In the genomic region with DNA sequence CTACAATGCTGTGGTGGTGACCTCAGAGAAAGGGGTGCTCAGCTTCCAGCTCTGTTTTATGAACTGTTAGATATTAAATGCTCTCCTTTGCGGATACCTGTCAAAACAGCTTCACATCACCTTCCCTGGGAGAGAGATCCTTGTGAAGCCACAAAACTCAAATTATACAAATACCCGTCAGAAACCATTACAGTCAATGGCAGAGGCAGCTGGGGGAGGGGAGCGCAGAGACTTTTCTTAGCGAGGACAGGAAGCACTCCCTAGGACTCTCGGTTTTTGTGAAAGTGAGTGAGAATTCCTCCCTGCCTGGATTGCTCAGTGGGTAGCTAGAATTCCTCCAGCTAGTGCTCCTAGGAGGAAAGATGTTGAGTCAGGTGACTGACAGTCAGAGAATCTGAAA, we compare ENCODE assay signal across 19 mouse cellular contexts.
DNase-seq lines count a peak whose midpoint lies in the region; ATAC-seq and TF ChIP-seq lines count a peak whose summit lies in the region.
"Had no signal": no experiment of that assay in that cellular context is flagged by ENCODE, and none has a peak within 500 bp of the region (broad histone marks: within the 10 kb centered on the region; RNA-seq: fewer than 3 reads in every experiment).

No protein-coding gene starts in this region.

- 27% methylated on average over 5 of the region's 5 CpGs for WGBS in midbrain, postnatal 0 days
- WGBS in midbrain, embryonic 11.5 days: 24% methylated on average over 5 of the region's 5 CpGs
- 13% methylated on average over 5 of the region's 5 CpGs for WGBS in embryonic facial prominence, embryonic 14.5 days
- 19% methylated on average over 5 of the region's 5 CpGs for WGBS in hindbrain, embryonic 12.5 days
- WGBS in heart, embryonic 10.5 days: 18% methylated on average over 5 of the region's 5 CpGs

- H3K27ac ChIP-seq in midbrain, postnatal 0 days (ENCODE audit: low read depth, low read length): no peak overlapping the region
- H3K27ac ChIP-seq in midbrain, embryonic 11.5 days (ENCODE audit: low read depth, low read length): no peak overlapping the region
- no peak overlapping the region for H3K27ac ChIP-seq in embryonic facial prominence, embryonic 14.5 days (replicated peaks; ENCODE audit: low read depth, low read length)
- H3K27ac ChIP-seq in hindbrain, embryonic 12.5 days: no peak overlapping the region
- no peak overlapping the region for H3K27ac ChIP-seq in heart, embryonic 10.5 days
- H3K27ac ChIP-seq: forebrain, embryonic 15.5 days; heart, adult 2 months; hindbrain, embryonic 15.5 days had no signal

- no peaks in the 10 kb centered on the region for H3K36me3 ChIP-seq in midbrain, postnatal 0 days (ENCODE audit: insufficient read depth, low read length)
- no peaks in the 10 kb centered on the region for H3K36me3 ChIP-seq in midbrain, embryonic 11.5 days (ENCODE audit: control insufficient read depth, insufficient read depth, low read length)
- H3K36me3 ChIP-seq in embryonic facial prominence, embryonic 14.5 days (ENCODE audit: control insufficient read depth, insufficient read depth, low read length): no peaks in the 10 kb centered on the region
- H3K36me3 ChIP-seq in hindbrain, embryonic 12.5 days: no peaks in the 10 kb centered on the region
- no peaks in the 10 kb centered on the region for H3K36me3 ChIP-seq in heart, embryonic 10.5 days
- H3K36me3 ChIP-seq: forebrain, embryonic 15.5 days; G1E; heart, embryonic 12.5 days; hindbrain, embryonic 10.5 days; hindbrain, embryonic 15.5 days had no signal

- no peak overlapping the region for H3K4me2 ChIP-seq in midbrain, postnatal 0 days (ENCODE audit: low read depth, low read length, poor library complexity, severe bottlenecking)
- H3K4me2 ChIP-seq in midbrain, embryonic 11.5 days: no peak overlapping the region
- no peak overlapping the region for H3K4me2 ChIP-seq in embryonic facial prominence, embryonic 14.5 days (ENCODE audit: low read depth, low read length)
- H3K4me2 ChIP-seq in hindbrain, embryonic 12.5 days (replicated peaks): no peak overlapping the region
- H3K4me2 ChIP-seq: forebrain, embryonic 15.5 days; heart, embryonic 12.5 days; hindbrain, embryonic 15.5 days had no signal

- peak; percentile 39 for DNase-seq in embryo, embryonic 11 days
- no peak for DNase-seq in embryo, embryonic 10.5 days (ENCODE audit: low spot score)
- DNase-seq in midbrain, postnatal 0 days (ENCODE audit: low spot score): no peak
- DNase-seq in midbrain, embryonic 11.5 days (ENCODE audit: low spot score, missing footprints): no peak
- peak; percentile 32 for DNase-seq in embryonic facial prominence, embryonic 14.5 days (ENCODE audit: low spot score)
- DNase-seq in heart, embryonic 10.5 days (ENCODE audit: low spot score): no peak
- DNase-seq: adrenal gland, postnatal 14 days; B cell, adult 2 months; cerebellum, adult 18-20 months; cerebellum, adult 9-11 months; heart, adult 2 months had no signal

- H3K27me3 ChIP-seq in midbrain, postnatal 0 days (ENCODE audit: insufficient read depth, low read length): no peaks in the 10 kb centered on the region
- H3K27me3 ChIP-seq in midbrain, embryonic 11.5 days (ENCODE audit: control insufficient read depth, insufficient read depth, low read length): no peaks in the 10 kb centered on the region; the same call in 1 of the 2 replicates
- no peaks in the 10 kb centered on the region for H3K27me3 ChIP-seq in embryonic facial prominence, embryonic 14.5 days (replicated peaks; ENCODE audit: control insufficient read depth, insufficient read depth, low read length)
- peaks cover 13% of the 10 kb centered on the region; the same call in 1 of the 2 replicates for H3K27me3 ChIP-seq in hindbrain, embryonic 12.5 days
- peaks cover 20% of the 10 kb centered on the region for H3K27me3 ChIP-seq in heart, embryonic 10.5 days (ENCODE audit: insufficient read depth, poor library complexity, severe bottlenecking)
- H3K27me3 ChIP-seq: forebrain, embryonic 15.5 days had no signal

- H3K4me1 ChIP-seq in midbrain, postnatal 0 days (ENCODE audit: insufficient read depth, low read length): peaks cover 4% of the 10 kb centered on the region; the same call in 1 of the 2 replicates
- H3K4me1 ChIP-seq in midbrain, embryonic 11.5 days (ENCODE audit: control insufficient read depth, insufficient read depth, low read length): no peaks in the 10 kb centered on the region
- no peaks in the 10 kb centered on the region; the same call in 1 of the 2 replicates for H3K4me1 ChIP-seq in embryonic facial prominence, embryonic 14.5 days (ENCODE audit: control insufficient read depth, insufficient read depth, low read length)
- H3K4me1 ChIP-seq in hindbrain, embryonic 12.5 days: 0 out of 2 replicates have a peak, but pooled peaks cover 18% of the 10 kb centered on the region
- H3K4me1 ChIP-seq in heart, embryonic 10.5 days: no peaks in the 10 kb centered on the region; the same call in 1 of the 2 replicates
- H3K4me1 ChIP-seq: forebrain, embryonic 15.5 days; heart, embryonic 12.5 days; hindbrain, embryonic 15.5 days had no signal

- no peak overlapping the region for H3K9ac ChIP-seq in midbrain, postnatal 0 days (replicated peaks; ENCODE audit: low read length, poor library complexity, severe bottlenecking)
- no peak overlapping the region for H3K9ac ChIP-seq in midbrain, embryonic 11.5 days (ENCODE audit: low read length)
- no peak overlapping the region for H3K9ac ChIP-seq in embryonic facial prominence, embryonic 14.5 days (ENCODE audit: low read depth, low read length)
- no peak overlapping the region for H3K9ac ChIP-seq in hindbrain, embryonic 12.5 days
- H3K9ac ChIP-seq: forebrain, embryonic 15.5 days; heart, embryonic 12.5 days; hindbrain, embryonic 15.5 days had no signal

- no peak for TF ChIP-seq CTCF in midbrain, postnatal 0 days (IDR thresholded peaks at IDR 0.05)

- ATAC-seq in midbrain, postnatal 0 days (ENCODE audit: low FRiP score): peak; percentile 7; the same call in 1 of the 2 replicates
- ATAC-seq in midbrain, embryonic 11.5 days (ENCODE audit: low FRiP score): no peak
- ATAC-seq in embryonic facial prominence, embryonic 14.5 days (ENCODE audit: low read depth): no peak
- ATAC-seq in hindbrain, embryonic 12.5 days (ENCODE audit: low FRiP score): no peak
- ATAC-seq: activated CD4-positive, CD25-positive, alpha-beta regulatory T cell, adult 4 months; CD4-positive, CD25-positive, alpha-beta regulatory T cell, adult 4 months; forebrain, embryonic 15.5 days had no signal

- H3K9me3 ChIP-seq in midbrain, postnatal 0 days (ENCODE audit: low read length): no peaks in the 10 kb centered on the region
- H3K9me3 ChIP-seq in midbrain, embryonic 11.5 days (ENCODE audit: control insufficient read depth, low read length): peaks cover 4% of the 10 kb centered on the region; the same call in 1 of the 2 replicates
- H3K9me3 ChIP-seq in embryonic facial prominence, embryonic 14.5 days (ENCODE audit: control insufficient read depth, low read length): peaks cover 14% of the 10 kb centered on the region
- H3K9me3 ChIP-seq in hindbrain, embryonic 12.5 days (replicated peaks): peaks cover 9% of the 10 kb centered on the region; the same call in 1 of the 2 replicates
- H3K9me3 ChIP-seq in heart, embryonic 10.5 days: peaks cover 9% of the 10 kb centered on the region; the same call in 1 of the 2 replicates
- H3K9me3 ChIP-seq: hindbrain, embryonic 15.5 days had no signal

- H3K4me3 ChIP-seq in midbrain, postnatal 0 days (ENCODE audit: low read depth, low read length): no peak overlapping the region
- no peak overlapping the region for H3K4me3 ChIP-seq in midbrain, embryonic 11.5 days (ENCODE audit: low read depth, low read length)
- no peak overlapping the region for H3K4me3 ChIP-seq in embryonic facial prominence, embryonic 14.5 days (ENCODE audit: low read depth, low read length)
- H3K4me3 ChIP-seq in hindbrain, embryonic 12.5 days: no peak overlapping the region
- no peak overlapping the region for H3K4me3 ChIP-seq in heart, embryonic 10.5 days
- H3K4me3 ChIP-seq: forebrain, embryonic 15.5 days; heart, adult 2 months; heart, embryonic 12.5 days; hindbrain, embryonic 10.5 days; hindbrain, embryonic 15.5 days had no signal

Comparison
In these comparisons a context has a peak if more than half of its experiments do, and no peak if none do; other contexts are left out.
1. DNase-seq: peak in embryo, embryonic 11 days (single experiment) and embryonic facial prominence, embryonic 14.5 days (single experiment); none in embryo, embryonic 10.5 days (single experiment), midbrain, postnatal 0 days (single experiment), midbrain, embryonic 11.5 days (single experiment) and heart, embryonic 10.5 days (single experiment).